Mouse (Mus musculus): Measurements from ENCODE around the gene Arid5b. TPM values are rescaled to one million over a fixed set of nuclear protein-coding genes. Genes with fewer than 3 reads are reported as not detected.
A peak's percentile ranks its signal among the peaks of the same experiment; 100 is the strongest.

Arid5b gene
- total RNA-seq, 2 experiments from 2014 or later, result 32.3 to 35.0 TPM

DNA sequence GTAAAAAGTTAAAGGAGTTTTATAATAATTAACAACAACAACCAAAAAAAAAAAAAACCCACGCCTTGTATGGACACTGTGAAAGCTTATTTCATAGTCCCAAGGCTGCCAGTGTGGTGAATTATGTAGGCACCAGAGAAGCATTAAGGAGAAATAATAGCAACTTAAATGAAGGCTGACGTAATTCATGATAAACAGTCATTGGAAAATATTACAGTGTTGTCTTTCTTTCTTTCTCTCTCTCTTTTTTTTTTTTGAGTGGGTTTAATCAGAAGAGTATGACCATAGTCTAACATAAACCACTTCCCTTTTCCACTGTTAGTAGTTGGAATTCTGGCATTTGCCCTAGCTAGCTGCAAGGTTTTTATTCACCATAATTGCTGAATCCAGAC is 111.8 kb downstream of the Arid5b start:
- DNase-seq (ENCODE audit: low spot score in 2 of 2), result no peak

- DNase-seq (ENCODE audit: low spot score in 2 of 2), result no peak
Measured at GRCm38 (mm10) chr10:68165709-68166694, 112.5 kb downstream of the Arid5b start.

GRCm38 (mm10) chr10:68164723-68165706 is 113.5 kb downstream of the Arid5b start:
- DNase-seq (ENCODE audit: low spot score in 2 of 2), result no peak

GRCm38 (mm10) chr10:68164137-68164536 is 114.4 kb downstream of the Arid5b start:
- DNase-seq (ENCODE audit: low spot score in 2 of 2), result no peak

GRCm38 (mm10) chr10:68159759-68160158 is 118.8 kb downstream of the Arid5b start:
- DNase-seq (ENCODE audit: low spot score in 2 of 2), result no peak

DNA sequence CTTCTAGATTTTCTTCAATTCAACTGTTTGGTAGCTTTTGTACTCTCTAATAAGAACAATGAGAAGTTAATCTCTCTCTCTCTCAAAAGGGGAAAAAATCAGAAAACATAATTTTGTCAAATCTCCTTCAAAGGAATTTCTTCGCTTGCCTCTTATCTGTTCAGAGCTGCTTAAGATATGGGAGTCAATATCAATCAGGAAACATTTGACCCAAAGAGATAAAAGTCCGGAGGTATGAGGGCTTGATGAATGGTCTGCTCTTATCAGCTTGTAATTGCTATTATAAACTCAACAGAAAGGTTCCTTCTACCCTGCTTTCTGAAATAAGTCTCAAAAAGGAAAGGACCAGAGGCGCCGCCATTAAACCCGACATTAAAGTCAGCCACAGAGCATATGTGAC is 120.0 kb downstream of the Arid5b start:
- DNase-seq (ENCODE audit: low spot score in 2 of 2), result no peak

GRCm38 (mm10) chr10:68157511-68157910 is 121.0 kb downstream of the Arid5b start:
- DNase-seq (ENCODE audit: low spot score in 2 of 2), result no peak

- DNase-seq (ENCODE audit: low spot score in 2 of 2), result no peak
Measured at GRCm38 (mm10) chr10:68156646-68157245, 121.8 kb downstream of the Arid5b start.

DNA sequence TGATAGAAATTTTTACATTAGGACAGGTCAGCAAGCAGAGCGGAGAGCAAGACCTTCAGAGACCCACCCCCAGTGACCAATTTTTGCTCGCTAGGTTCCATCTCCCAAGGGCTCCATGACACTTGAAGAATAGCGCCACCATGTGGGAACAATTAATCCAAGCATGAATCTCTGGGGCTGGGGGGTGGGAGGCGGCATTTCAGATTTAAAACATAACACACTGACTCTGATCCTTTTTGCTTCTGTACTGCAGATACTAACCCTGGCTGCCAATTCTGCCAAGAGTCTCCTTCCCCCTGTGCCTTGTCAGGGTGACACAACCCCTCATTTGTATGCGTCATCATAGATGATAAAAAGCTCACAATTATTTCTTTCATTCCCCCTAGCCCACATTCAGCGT is 122.4 kb downstream of the Arid5b start:
- no peak for DNase-seq (ENCODE audit: low spot score in 2 of 2)

GRCm38 (mm10) chr10:68155431-68156119 is 123.0 kb downstream of the Arid5b start:
- no peak for DNase-seq (ENCODE audit: low spot score in 2 of 2)

DNA sequence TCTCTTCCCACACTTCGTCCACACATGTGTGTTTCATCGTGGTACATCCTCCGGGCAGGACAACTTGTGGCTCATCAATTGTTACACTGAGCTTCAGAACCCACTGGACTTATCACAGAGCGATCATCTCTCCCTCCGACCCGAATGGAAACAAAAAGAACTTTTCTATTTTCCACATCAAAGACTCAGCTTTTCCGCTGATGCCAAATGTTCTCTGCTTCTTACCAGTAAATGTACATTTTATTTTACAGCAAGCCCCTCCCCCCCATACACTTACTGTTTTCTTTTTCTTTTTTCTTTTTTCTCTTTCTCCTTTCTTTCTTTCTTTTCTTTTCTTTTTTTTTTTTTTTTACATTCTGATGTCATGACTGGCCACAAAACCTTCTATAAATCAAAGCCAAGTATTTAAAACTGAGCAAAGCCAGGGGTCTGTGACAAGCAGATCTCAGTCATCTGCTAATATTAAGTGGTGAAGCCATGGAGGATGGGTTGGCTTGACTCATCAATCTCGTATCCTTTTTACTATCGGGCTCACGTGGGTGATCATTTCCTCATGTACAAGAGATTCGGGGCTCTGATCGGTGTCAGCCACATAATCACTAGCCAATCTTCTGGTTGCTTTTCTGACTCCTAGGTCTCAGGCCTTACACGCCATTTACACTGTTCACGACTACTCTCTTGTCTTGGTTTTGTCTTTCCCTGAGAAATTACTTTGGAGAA is 124.3 kb downstream of the Arid5b start:
- DNase-seq (ENCODE audit: low spot score in 2 of 2), result no peak

DNA sequence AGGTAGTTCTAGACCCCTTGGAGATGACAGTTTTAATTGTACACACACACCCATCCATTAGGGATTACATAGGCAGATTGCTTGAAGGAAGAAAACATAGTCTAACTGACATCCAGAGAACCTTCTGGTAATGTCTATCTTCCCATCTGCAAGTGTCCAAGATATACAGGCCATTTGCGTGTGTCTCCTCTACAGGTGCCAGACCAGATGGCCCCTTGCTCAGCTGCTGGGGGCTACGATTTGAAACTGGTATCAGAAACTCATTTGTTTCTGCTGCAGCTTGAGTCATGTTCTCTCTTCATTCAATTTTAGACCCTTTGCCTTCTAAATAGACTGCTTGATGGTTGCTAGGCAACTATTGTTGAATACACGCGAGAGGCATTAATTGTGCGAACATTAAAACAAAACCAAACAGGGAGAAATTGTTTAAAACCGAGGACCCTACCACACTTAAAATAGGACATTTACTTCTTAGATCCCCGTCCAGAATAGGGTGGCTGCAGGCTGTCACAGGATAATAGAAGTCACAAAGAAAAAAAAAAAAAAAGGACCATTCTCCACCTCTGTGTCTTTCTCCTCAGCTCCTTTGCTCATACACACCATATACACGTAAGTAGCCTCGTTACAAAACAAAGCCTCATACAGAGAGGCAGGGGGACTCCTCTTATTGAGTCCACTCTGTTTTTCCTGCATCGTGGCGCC is 125.0 kb downstream of the Arid5b start:
- no peak for DNase-seq (ENCODE audit: low spot score in 2 of 2)

DNA sequence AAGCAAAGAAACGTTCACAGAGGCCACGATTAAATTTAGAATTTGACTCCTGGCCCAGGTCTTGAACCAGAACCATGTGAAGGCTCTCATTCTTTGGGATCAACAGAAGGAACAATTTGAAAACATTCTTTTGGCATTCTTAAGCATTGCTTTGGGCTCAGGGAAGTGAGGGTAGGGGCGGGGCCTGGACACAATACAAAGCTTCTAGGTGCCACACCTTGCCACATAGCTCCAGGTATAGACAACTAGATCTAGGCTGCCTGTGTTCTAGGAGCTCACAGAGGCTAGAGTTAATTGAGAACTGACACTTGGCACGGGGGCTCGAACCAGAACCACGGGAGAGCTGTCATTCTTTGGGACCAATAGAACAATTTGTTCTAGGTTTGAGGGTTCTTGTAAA is 130.0 kb downstream of the Arid5b start:
- no peak for DNase-seq (ENCODE audit: low spot score in 2 of 2)

- no peak for DNase-seq (ENCODE audit: low spot score in 2 of 2)
Measured at GRCm38 (mm10) chr10:68147730-68148129, 130.8 kb downstream of the Arid5b start.

- DNase-seq (ENCODE audit: low spot score in 2 of 2), result peak; percentile 51 to 56
Measured at GRCm38 (mm10) chr10:68146842-68147241, 131.7 kb downstream of the Arid5b start.

DNA sequence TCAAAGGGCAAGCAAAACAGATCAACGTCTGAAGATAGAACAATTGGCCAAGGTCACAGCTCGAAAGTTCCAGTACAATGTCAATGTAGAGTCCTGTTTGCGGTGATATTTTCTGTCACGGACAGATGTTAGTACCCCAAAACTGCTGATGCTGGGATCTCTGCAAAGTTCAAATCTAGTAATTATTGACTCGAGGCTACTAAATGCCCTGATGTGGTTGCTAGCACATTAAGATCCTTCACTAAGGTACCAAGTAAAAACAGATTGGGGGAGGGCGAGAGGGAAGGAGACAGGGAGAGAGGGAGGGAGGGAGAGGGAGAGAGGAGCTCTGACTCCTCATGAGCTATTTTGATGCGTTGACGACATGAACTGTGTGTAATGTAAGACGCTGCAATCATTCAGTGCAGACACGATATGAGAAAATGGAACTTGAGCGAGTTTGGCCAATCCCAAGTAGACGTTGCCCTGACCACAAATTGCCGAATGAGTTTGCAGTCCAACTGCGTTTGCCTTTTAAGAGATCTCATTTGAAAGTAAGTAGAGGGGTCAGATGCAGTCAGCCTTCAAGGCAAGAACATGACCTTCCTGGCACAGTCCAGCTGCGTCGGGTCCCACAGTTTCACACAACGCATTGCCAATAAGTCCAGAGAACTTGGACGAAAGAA is 133.1 kb downstream of the Arid5b start:
- no peak for DNase-seq (ENCODE audit: low spot score in 2 of 2)

DNA sequence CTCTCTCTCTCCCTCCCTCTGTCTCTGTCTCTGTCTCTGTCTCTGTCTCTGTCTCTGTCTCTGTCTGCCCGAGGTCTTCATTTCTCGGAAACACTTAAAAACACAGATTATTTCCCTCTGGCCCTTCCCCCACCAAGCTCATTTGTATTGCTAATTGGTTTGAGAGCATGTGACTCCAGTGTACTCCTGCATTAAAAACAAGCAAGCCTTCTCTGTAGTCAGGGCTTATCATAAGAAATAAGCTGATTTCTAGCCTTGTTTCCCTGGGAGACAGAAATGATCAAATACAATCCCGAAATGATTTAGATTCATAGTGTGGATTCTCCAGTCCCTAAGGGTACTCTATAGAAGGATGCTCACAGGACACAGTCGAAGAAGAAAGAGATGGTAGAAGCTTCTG is 136.0 kb downstream of the Arid5b start:
- DNase-seq (ENCODE audit: low spot score in 2 of 2), result no peak

DNA sequence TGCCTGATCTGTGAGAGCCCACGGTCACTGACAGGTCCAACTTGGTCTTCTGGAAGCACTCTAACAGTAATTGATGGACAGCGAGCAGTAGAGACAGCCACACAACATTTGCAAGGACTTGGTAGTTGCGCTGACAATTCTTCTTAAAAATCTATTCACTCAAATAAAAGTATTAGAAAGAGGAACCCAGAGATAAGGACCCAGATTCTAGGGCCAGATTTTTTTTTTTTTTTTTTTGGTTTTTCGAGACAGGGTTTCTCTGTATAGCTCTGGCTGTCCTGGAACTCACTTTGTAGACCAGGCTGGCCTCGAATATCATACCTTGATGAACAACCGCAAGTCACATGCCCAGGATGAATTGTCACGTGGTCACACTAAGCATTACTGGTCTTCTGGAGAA is 137.0 kb downstream of the Arid5b start:
- no peak for DNase-seq (ENCODE audit: low spot score in 2 of 2)

DNA sequence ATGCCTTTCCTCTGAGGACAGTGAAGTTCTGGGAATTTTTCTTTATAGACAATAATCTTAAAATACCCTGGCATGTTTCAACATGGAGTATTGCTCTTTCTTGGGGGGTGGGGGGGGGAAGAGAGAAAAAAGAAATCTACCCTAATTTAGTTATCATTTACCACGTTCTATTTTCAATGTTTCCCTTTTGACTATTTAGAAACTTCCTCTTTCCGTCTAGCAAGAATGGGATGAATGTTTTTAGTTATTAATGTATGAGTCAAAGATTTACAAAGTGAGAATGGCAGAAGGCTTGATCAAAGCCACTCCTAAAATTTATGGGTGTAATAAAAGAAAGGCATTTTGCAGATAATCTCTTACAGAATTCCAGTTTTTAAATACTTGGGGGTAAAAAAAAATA is 137.7 kb downstream of the Arid5b start:
- no peak for DNase-seq (ENCODE audit: low spot score in 2 of 2)

Measured in left cerebral cortex, adult 18-20 months (tissue).